Mouse (Mus musculus) liver, embryonic 12.5 days (tissue): ENCODE measurements around the gene Sbk2. TPM values are rescaled to one million over a fixed set of nuclear protein-coding genes. Genes with fewer than 3 reads are reported as not detected.

ENCODE experiments used
- ATAC-seq: fragments of 200-750 bp; cut with Nextera tagmentation; 2 replicates; pipeline ENCODE4 v1.8.0; 2017; ENCODE audit warnings: moderate number of reproducible peaks, mild to moderate bottlenecking, moderate library complexity
- H3K27ac ChIP-seq: fragments of 300-500 bp; sonication (generic); 2 replicates; pipeline ENCODE4 v1.5.1; 2016; ENCODE audit warnings: mild to moderate bottlenecking
- H3K27me3 ChIP-seq: fragments of 300-500 bp; sonication (generic); replicated peaks from 2 replicates; pipeline ENCODE4 v1.6.1; 2016; ENCODE audit warnings: mild to moderate bottlenecking, moderate library complexity
- H3K36me3 ChIP-seq: fragments of 300-500 bp; sonication (generic); 2 replicates; pipeline ENCODE4 v1.6.1; 2016; ENCODE audit warnings: mild to moderate bottlenecking, moderate library complexity
- H3K4me1 ChIP-seq: fragments of 300-500 bp; sonication (generic); 2 replicates; pipeline ENCODE4 v1.6.1; 2016
- H3K4me2 ChIP-seq: fragments of 300-500 bp; sonication (generic); 2 replicates; pipeline ENCODE4 v1.6.1; 2016; ENCODE audit warnings: mild to moderate bottlenecking, moderate library complexity
- H3K4me3 ChIP-seq: fragments of 300-500 bp; sonication (generic); 2 replicates; pipeline ENCODE4 v1.5.1; 2016; ENCODE audit warnings: mild to moderate bottlenecking, moderate library complexity
- H3K9ac ChIP-seq: fragments of 300-500 bp; sonication (generic); 2 replicates; pipeline ENCODE4 v1.6.1; 2016; ENCODE audit warnings: mild to moderate bottlenecking, moderate library complexity
- H3K9me3 ChIP-seq: fragments of 300-500 bp; sonication (generic); replicated peaks from 2 replicates; pipeline ENCODE4 v1.6.1; 2016; ENCODE audit warnings: mild to moderate bottlenecking, moderate library complexity
- WGBS: fragments of 180-500 bp; shearing (Covaris S2); methylation state at CpG from one replicate; pipeline ENCODE4 v1.1.7; 2016; ENCODE audit not compliant: insufficient replicate concordance; 5-methylcytosine and 5-hydroxymethylcytosine counted together
- polyA plus RNA-seq: library from polyadenylated mRNA; unstranded; fragments of >200 nt; fragmentation: Nextera tagmentation; extraction: Ambion mirVana; gene quantifications from 2 replicates; pipeline ENCODE4 v1.2.1, GENCODE M21; 2016

Gene Sbk2
- polyA plus RNA-seq, 1 experiment from 2014 or later, result not detected

- Histone ChIP-seq H3K4me1 (peaks cover 44% of the 10 kb centered on the region), H3K9me3 (no peaks in the 10 kb centered on the region), H3K4me2 (no peak within 1 kb of the TSS; the same call in 1 of the 2 replicates), H3K27me3 (peaks cover 73% of the 10 kb centered on the region), H3K4me3 (no peak within 1 kb of the TSS), H3K9ac (no peak within 1 kb of the TSS), H3K27ac (0 out of 2 replicates have a peak within 1 kb of the TSS, but pooled peaks have one; percentile 45), H3K36me3 (peaks cover 3% of the 10 kb centered on the region)
- no peak for ATAC-seq
- 23% methylated on average over 6 of the region's 6 CpGs for WGBS
These were observed 38.5 kb downstream of the Sbk2 start, which contains the start of gene Ssc5d for GRCm38 (mm10) chr7:4925441-4926381. TSS of gene Ssc5d (plus strand) at chr7:4925785.

GRCm38 (mm10) chr7:4924891-4925301, 39.3 kb downstream of the Sbk2 start:
- no peak overlapping the region for H3K27ac ChIP-seq
- H3K9me3 ChIP-seq, result no peaks in the 10 kb centered on the region
- no peak for ATAC-seq
- H3K4me3 ChIP-seq, result no peak overlapping the region
- WGBS, result 14% methylated on average over 3 of the region's 4 CpGs
- no peak overlapping the region for H3K4me2 ChIP-seq
- peaks cover 47% of the 10 kb centered on the region for H3K4me1 ChIP-seq
- no peak overlapping the region for H3K9ac ChIP-seq
- H3K36me3 ChIP-seq, result peaks cover 11% of the 10 kb centered on the region
- H3K27me3 ChIP-seq, result peaks cover 73% of the 10 kb centered on the region

- no peak for ATAC-seq
- H3K4me3 ChIP-seq, result no peak overlapping the region
- peaks cover 73% of the 10 kb centered on the region for H3K27me3 ChIP-seq
- WGBS, result 5% methylated on average over 4 of the region's 4 CpGs
- peaks cover 47% of the 10 kb centered on the region for H3K4me1 ChIP-seq
- peak overlapping the region; percentile 56; the same call in 1 of the 2 replicates for H3K4me2 ChIP-seq
- H3K9me3 ChIP-seq, result no peaks in the 10 kb centered on the region
- no peak overlapping the region for H3K27ac ChIP-seq
- peak overlapping the region; percentile 12; the same call in 1 of the 2 replicates for H3K9ac ChIP-seq
- H3K36me3 ChIP-seq, result peaks cover 16% of the 10 kb centered on the region
These were observed 39.7 kb downstream of the Sbk2 start for GRCm38 (mm10) chr7:4924483-4924882.

GRCm38 (mm10) chr7:4923586-4924364, 40.4 kb downstream of the Sbk2 start:
- peaks cover 70% of the 10 kb centered on the region for H3K27me3 ChIP-seq
- 7% methylated on average over 37 of the region's 37 CpGs for WGBS
- H3K36me3 ChIP-seq, result peaks cover 23% of the 10 kb centered on the region
- peaks cover 47% of the 10 kb centered on the region for H3K4me1 ChIP-seq
- H3K9ac ChIP-seq, result peak overlapping the region; percentile 12; the same call in 1 of the 2 replicates
- H3K4me3 ChIP-seq, result peak overlapping the region; percentile 10; the same call in 1 of the 2 replicates
- H3K27ac ChIP-seq, result peak overlapping the region; percentile 12; the same call in 1 of the 2 replicates
- H3K9me3 ChIP-seq, result no peaks in the 10 kb centered on the region
- no peak for ATAC-seq
- peak overlapping the region; percentile 56 for H3K4me2 ChIP-seq

- peak overlapping the region; percentile 3; the same call in 1 of the 2 replicates for H3K4me3 ChIP-seq
- peaks cover 47% of the 10 kb centered on the region for H3K4me1 ChIP-seq
- no peak overlapping the region for H3K27ac ChIP-seq
- peaks cover 66% of the 10 kb centered on the region for H3K27me3 ChIP-seq
- H3K36me3 ChIP-seq, result peaks cover 30% of the 10 kb centered on the region
- H3K4me2 ChIP-seq, result peak overlapping the region; percentile 56
- H3K9ac ChIP-seq, result no peak overlapping the region
- no peaks in the 10 kb centered on the region for H3K9me3 ChIP-seq
- 4% methylated on average over 14 of the region's 14 CpGs for WGBS
- ATAC-seq, result no peak
These were observed 41.2 kb downstream of the Sbk2 start for GRCm38 (mm10) chr7:4922931-4923565.

DNA sequence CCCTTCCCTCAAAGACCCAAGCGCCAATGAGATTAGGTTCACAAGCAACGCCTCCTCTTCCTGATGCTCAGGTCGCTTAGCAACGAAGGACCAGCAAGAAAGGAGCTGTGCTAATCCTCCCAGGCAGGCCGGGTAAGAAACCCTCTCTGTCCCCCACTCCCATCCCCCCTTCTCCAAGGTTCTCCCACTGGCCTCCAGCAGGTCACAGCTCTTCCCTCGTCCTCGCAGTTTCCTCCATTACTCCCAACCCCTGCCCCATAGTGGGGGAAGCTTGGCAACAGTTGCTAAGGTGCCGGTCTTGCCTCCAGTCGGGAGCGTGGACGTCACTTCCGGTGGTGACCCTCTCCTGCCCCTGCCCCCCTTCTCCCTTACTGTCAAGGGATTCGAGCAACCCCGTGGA, 41.7 kb downstream of the Sbk2 start:
- peaks cover 35% of the 10 kb centered on the region for H3K36me3 ChIP-seq
- H3K4me1 ChIP-seq, result peaks cover 47% of the 10 kb centered on the region
- no peak overlapping the region for H3K27ac ChIP-seq
- 3% methylated on average over 14 of the region's 14 CpGs for WGBS
- H3K4me3 ChIP-seq, result peak overlapping the region; percentile 3; the same call in 1 of the 2 replicates
- H3K9me3 ChIP-seq, result no peaks in the 10 kb centered on the region
- H3K27me3 ChIP-seq, result peaks cover 62% of the 10 kb centered on the region
- no peak overlapping the region for H3K9ac ChIP-seq
- no peak for ATAC-seq
- H3K4me2 ChIP-seq, result peak overlapping the region; percentile 56

DNA sequence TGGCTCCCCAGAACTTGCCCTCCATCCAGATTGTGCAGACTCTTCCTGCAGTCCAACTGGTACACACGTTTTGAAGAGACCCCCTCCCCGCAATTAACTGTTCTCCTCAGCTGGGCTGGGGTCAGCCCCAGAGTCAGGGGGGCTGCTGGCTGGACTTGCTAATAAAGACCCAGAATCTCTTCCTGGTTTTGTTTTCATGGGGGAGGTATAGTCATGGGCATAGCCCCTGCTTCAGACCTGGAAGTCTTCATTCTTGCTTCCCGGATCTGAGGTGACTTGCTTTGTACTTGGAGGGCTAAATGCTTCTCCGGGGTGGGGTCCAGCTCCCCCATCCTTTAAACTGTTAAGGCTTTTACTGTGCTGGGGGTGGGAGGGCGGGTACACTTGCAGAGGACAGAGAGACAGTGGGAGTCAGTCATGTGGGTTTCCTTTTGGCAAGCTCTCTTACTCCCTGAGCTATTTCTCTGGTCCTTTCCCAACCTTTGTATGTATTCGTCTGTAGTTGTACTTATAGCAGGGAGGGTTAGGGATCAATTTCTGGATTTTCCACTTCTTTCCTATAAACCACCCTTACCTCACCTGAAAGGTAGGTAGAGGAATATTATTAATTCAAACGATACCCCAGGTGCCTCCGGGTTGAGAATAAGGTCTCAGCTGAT, 42.3 kb downstream of the Sbk2 start, which contains the start of gene Nat14:
Gene Nat14 (plus strand): TSS at position 205 of the 659 bp plus-strand sequence.
- no peak for ATAC-seq
- Histone ChIP-seq H3K27ac (peak within 1 kb of the TSS; percentile 11), H3K36me3 (peaks cover 39% of the 10 kb centered on the region), H3K4me3 (peak within 1 kb of the TSS; percentile 3; the same call in 1 of the 2 replicates), H3K27me3 (peaks cover 56% of the 10 kb centered on the region), H3K4me1 (peaks cover 52% of the 10 kb centered on the region), H3K9ac (no peak within 1 kb of the TSS), H3K9me3 (no peaks in the 10 kb centered on the region), H3K4me2 (peak within 1 kb of the TSS; percentile 56)
- WGBS, result 29% methylated on average over 8 of the region's 8 CpGs

- Histone ChIP-seq H3K9me3 (no peaks in the 10 kb centered on the region), H3K27me3 (peaks cover 49% of the 10 kb centered on the region), H3K9ac (no peak overlapping the region), H3K4me1 (peaks cover 59% of the 10 kb centered on the region), H3K4me2 (peak overlapping the region; percentile 15), H3K4me3 (no peak overlapping the region), H3K27ac (peak overlapping the region; percentile 11), H3K36me3 (peaks cover 39% of the 10 kb centered on the region)
- WGBS, result 24% methylated on average over 23 of the region's 23 CpGs
- 0 out of 2 replicates have a peak, but pooled peaks have one; percentile 17 for ATAC-seq
These were observed 43.0 kb downstream of the Sbk2 start for GRCm38 (mm10) chr7:4920976-4921823.

DNA sequence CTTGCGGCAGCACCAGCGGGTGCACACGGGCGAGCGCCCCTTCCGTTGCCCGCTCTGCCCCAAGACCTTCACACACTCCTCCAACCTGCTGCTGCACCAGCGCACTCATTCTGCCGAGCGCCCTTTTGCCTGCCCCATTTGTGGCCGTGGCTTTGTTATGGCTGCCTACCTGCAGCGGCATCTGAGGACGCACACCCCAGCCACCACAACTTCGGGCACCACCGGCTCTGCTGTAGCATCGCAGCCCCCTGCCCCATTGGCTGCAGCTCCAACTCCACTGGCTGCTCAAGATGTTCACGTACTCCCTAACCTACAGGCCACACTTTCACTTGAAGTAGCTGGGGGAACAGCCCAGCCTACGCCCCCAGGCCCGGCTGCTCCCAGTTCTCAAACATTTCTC, 43.7 kb downstream of the Sbk2 start:
- Histone ChIP-seq H3K9me3 (no peaks in the 10 kb centered on the region), H3K4me3 (no peak overlapping the region), H3K36me3 (peaks cover 39% of the 10 kb centered on the region), H3K4me2 (no peak overlapping the region; the same call in 1 of the 2 replicates), H3K4me1 (peaks cover 59% of the 10 kb centered on the region), H3K27ac (no peak overlapping the region), H3K27me3 (peaks cover 42% of the 10 kb centered on the region), H3K9ac (no peak overlapping the region)
- WGBS, result 88% methylated on average over 19 of the region's 19 CpGs
- ATAC-seq, result no peak

- H3K9me3 ChIP-seq, result no peaks in the 10 kb centered on the region
- H3K4me3 ChIP-seq, result no peak overlapping the region
- H3K4me2 ChIP-seq, result no peak overlapping the region
- H3K27ac ChIP-seq, result no peak overlapping the region
- 87% methylated on average over 21 of the region's 21 CpGs for WGBS
- H3K36me3 ChIP-seq, result peaks cover 39% of the 10 kb centered on the region
- no peak for ATAC-seq
- peaks cover 37% of the 10 kb centered on the region for H3K27me3 ChIP-seq
- no peak overlapping the region for H3K9ac ChIP-seq
- peaks cover 54% of the 10 kb centered on the region for H3K4me1 ChIP-seq
These were observed 44.2 kb downstream of the Sbk2 start for GRCm38 (mm10) chr7:4919971-4920370.
